Mouse (Mus musculus) layer of hippocampus, postnatal 36 days (tissue): Measurements from ENCODE around the gene Slc6a11. TPM values are rescaled to one million over a fixed set of nuclear protein-coding genes. Genes with fewer than 3 reads are reported as not detected.

ENCODE experiments used
- DNase-seq, 2 experiments: peaks; one replicate each; pipeline ENCODE4 v3.0.0; 2022
- total RNA-seq, 2 experiments: library from RNA; stranded (reverse); gene quantifications; 2 replicates each; pipeline ENCODE4 v1.2.3; 2021

Slc6a11 gene
- 10 to 100 TPM; 85.6 to 92.5 TPM for total RNA-seq

- DNase-seq = peak; percentile 39 to 53
Measured at GRCm38 (mm10) chr6:114131122-114131872, at the start of gene Slc6a11. Slc6a11 (plus strand) TSS chr6:114131241.

- no peak for DNase-seq
Measured at GRCm38 (mm10) chr6:114087106-114087505, 43.9 kb upstream of the Slc6a11 start.

- peak; percentile 63 to 66 for DNase-seq
Measured at GRCm38 (mm10) chr6:114089626-114090025, 41.4 kb upstream of the Slc6a11 start.

GRCm38 (mm10) chr6:114092216-114092615 is 38.8 kb upstream of the Slc6a11 start:
- DNase-seq = no peak

GRCm38 (mm10) chr6:114094251-114094650 is 36.8 kb upstream of the Slc6a11 start:
- DNase-seq = peak; percentile 60 to 77

- DNase-seq = no peak
Measured at GRCm38 (mm10) chr6:114096574-114096973, 34.5 kb upstream of the Slc6a11 start.

GRCm38 (mm10) chr6:114101923-114102322 is 29.1 kb upstream of the Slc6a11 start:
- no peak for DNase-seq

GRCm38 (mm10) chr6:114119507-114119906 is 11.5 kb upstream of the Slc6a11 start:
- no peak for DNase-seq

- no peak for DNase-seq
Measured at GRCm38 (mm10) chr6:114125530-114125929, 5.5 kb upstream of the Slc6a11 start.

GRCm38 (mm10) chr6:114132472-114132871 is 1.4 kb downstream of the Slc6a11 start:
- peak in 1 of 2 experiments; percentile 37 for DNase-seq

- no peak for DNase-seq
Measured at GRCm38 (mm10) chr6:114132916-114133315, 1.9 kb downstream of the Slc6a11 start.

- DNase-seq = no peak
Measured at GRCm38 (mm10) chr6:114138970-114139369, 7.9 kb downstream of the Slc6a11 start.

- no peak for DNase-seq
Measured at GRCm38 (mm10) chr6:114141481-114141880, 10.4 kb downstream of the Slc6a11 start.

- DNase-seq = no peak
Measured at GRCm38 (mm10) chr6:114142480-114142879, 11.4 kb downstream of the Slc6a11 start.

GRCm38 (mm10) chr6:114143544-114143943 is 12.5 kb downstream of the Slc6a11 start:
- peak in 1 of 2 experiments; percentile 42 for DNase-seq

GRCm38 (mm10) chr6:114144447-114145105 is 13.5 kb downstream of the Slc6a11 start:
- no peak for DNase-seq

GRCm38 (mm10) chr6:114145650-114146329 is 14.7 kb downstream of the Slc6a11 start:
- DNase-seq = no peak

GRCm38 (mm10) chr6:114155720-114156119 is 24.7 kb downstream of the Slc6a11 start:
- DNase-seq = no peak

- peak; percentile 39 to 58 for DNase-seq
Measured at GRCm38 (mm10) chr6:114158811-114159210, 27.8 kb downstream of the Slc6a11 start.

- DNase-seq = peak in 1 of 2 experiments; percentile 35
Measured at GRCm38 (mm10) chr6:114160732-114161131, 29.7 kb downstream of the Slc6a11 start.

- DNase-seq = no peak
Measured at GRCm38 (mm10) chr6:114174052-114174397, 43.0 kb downstream of the Slc6a11 start.

- DNase-seq = no peak
Measured at GRCm38 (mm10) chr6:114174398-114175140, 43.5 kb downstream of the Slc6a11 start.

- DNase-seq = no peak
Measured at GRCm38 (mm10) chr6:114178141-114178540, 47.1 kb downstream of the Slc6a11 start.
